Mouse (Mus musculus): ENCODE measurements around the gene Crat.
"Not testable (repeated sequence)": the region's sequence is repeated elsewhere in the genome, so short reads cannot be mapped to it uniquely, and the experiment has no call there.

The Crat gene

GRCm38 (mm10) chr2:30440701-30441517 lies 25.3 kb upstream of the Crat start:
- DNase-seq (ENCODE audit: low spot score in 2 of 2): peak; percentile 51 to 64

- no peak for DNase-seq (ENCODE audit: low spot score in 2 of 2)
Observed at GRCm38 (mm10) chr2:30440211-30440700, 24.6 kb upstream of the Crat start.

- DNase-seq (ENCODE audit: low spot score in 2 of 2): no peak
Observed at GRCm38 (mm10) chr2:30439631-30440030, 24.0 kb upstream of the Crat start.

GRCm38 (mm10) chr2:30437791-30438190 lies 22.2 kb upstream of the Crat start:
- no peak for DNase-seq (ENCODE audit: low spot score in 2 of 2)

- DNase-seq (ENCODE audit: low spot score in 2 of 2): no peak
Observed at GRCm38 (mm10) chr2:30436809-30437208, 21.2 kb upstream of the Crat start.

- no peak for DNase-seq (ENCODE audit: low spot score in 2 of 2)
Observed at GRCm38 (mm10) chr2:30436156-30436545, 20.5 kb upstream of the Crat start.

GRCm38 (mm10) chr2:30435326-30436155 lies 19.9 kb upstream of the Crat start:
- peak in 1 of 2 experiments; percentile 63 for DNase-seq (ENCODE audit: low spot score in 2 of 2)

- DNase-seq (ENCODE audit: low spot score in 2 of 2): no peak
Observed at GRCm38 (mm10) chr2:30429156-30429555, 13.5 kb upstream of the Crat start.

- no peak for DNase-seq (ENCODE audit: low spot score in 2 of 2)
Observed at GRCm38 (mm10) chr2:30421432-30421831, 5.8 kb upstream of the Crat start.

- DNase-seq (ENCODE audit: low spot score in 2 of 2): no peak
Observed at GRCm38 (mm10) chr2:30419112-30419511, 3.5 kb upstream of the Crat start.

GRCm38 (mm10) chr2:30418259-30418658 lies 2.6 kb upstream of the Crat start:
- no peak for DNase-seq (ENCODE audit: low spot score in 2 of 2)

GRCm38 (mm10) chr2:30417595-30418165 lies 2.1 kb upstream of the Crat start:
- no peak for DNase-seq (ENCODE audit: low spot score in 2 of 2)

- DNase-seq (ENCODE audit: low spot score in 2 of 2): not testable (repeated sequence)
Observed at GRCm38 (mm10) chr2:30417154-30417553, 1.5 kb upstream of the Crat start.

- no peak for DNase-seq (ENCODE audit: low spot score in 2 of 2)
Observed at GRCm38 (mm10) chr2:30416649-30416965, 994 bp upstream of the Crat start.

- peak; percentile 87 to 89 for DNase-seq (ENCODE audit: low spot score in 2 of 2)
Observed at GRCm38 (mm10) chr2:30415936-30416648, 479 bp upstream of the Crat start, which contains the start of gene Ptpa. Gene Ptpa (plus strand): TSS chr2:30416039.

- DNase-seq (ENCODE audit: low spot score in 2 of 2): no peak
Observed at GRCm38 (mm10) chr2:30414681-30415080, 932 bp downstream of the Crat start.

- no peak for DNase-seq (ENCODE audit: low spot score in 2 of 2)
Observed at GRCm38 (mm10) chr2:30414101-30414500, 1.5 kb downstream of the Crat start.

GRCm38 (mm10) chr2:30413038-30413973 lies 2.3 kb downstream of the Crat start:
- DNase-seq (ENCODE audit: low spot score in 2 of 2): peak in 1 of 2 experiments; percentile 44

- no peak for DNase-seq (ENCODE audit: low spot score in 2 of 2)
Observed at GRCm38 (mm10) chr2:30409454-30410176, 6.0 kb downstream of the Crat start.

Data from frontal cortex, postnatal 14 days (tissue).